Mouse (Mus musculus) CH12.LX (cell line): ENCODE data around the gene Fhl2. TPM values are rescaled to one million over a fixed set of nuclear protein-coding genes. Genes with fewer than 3 reads are reported as not detected.
"Not testable (repeated sequence)": the region's sequence is repeated elsewhere in the genome, so short reads cannot be mapped to it uniquely, and the experiment has no call there.

Experiments
- DNase-seq: peaks from one replicate; pipeline ENCODE4 v3.0.0-alpha.2; 2013; ENCODE audit errors: extremely low read depth
- H3K27ac ChIP-seq: 2 replicates; pipeline ENCODE4 v1.5.1; 2012; ENCODE audit warnings: low read depth, mild to moderate bottlenecking, control low read depth, moderate library complexity; ENCODE audit not compliant: insufficient read depth
- H3K27me3 ChIP-seq: replicated peaks from 2 replicates; pipeline ENCODE3; 2012; ENCODE audit warnings: inconsistent platforms
- H3K36me3 ChIP-seq, 2 experiments: replicated peaks in 1 of 2; 2 replicates each; pipeline versions ENCODE3 to v1.6.1; 2012; ENCODE audit warnings: inconsistent platforms in 1 of 2, low read length in 1 of 2, mild to moderate bottlenecking in 1 of 2, mixed read lengths in 1 of 2, moderate library complexity in 1 of 2; ENCODE audit not compliant: control insufficient read depth in 1 of 2, insufficient read depth in 1 of 2
- H3K4me1 ChIP-seq, 2 experiments: 2 replicates each; pipeline ENCODE4 v1.6.1; 2012; ENCODE audit warnings: inconsistent platforms in 1 of 2, moderate library complexity in 1 of 2; ENCODE audit not compliant: insufficient read depth in 2 of 2, control insufficient read depth in 1 of 2
- H3K4me2 ChIP-seq: 2 replicates; pipeline ENCODE4 v1.6.1; 2012; ENCODE audit warnings: low read depth, mild to moderate bottlenecking, control low read depth; ENCODE audit not compliant: poor library complexity, insufficient read depth, severe bottlenecking
- H3K4me3 ChIP-seq, 3 experiments: fragments of 150-350 bp in 1 of 3; sonication (generic) in 1 of 3; replicated peaks in 1 of 3; 2 replicates each; pipeline versions ENCODE3 to v1.5.1; 2011 to 2012; ENCODE audit warnings: low read depth in 2 of 3, low read length in 2 of 3, mild to moderate bottlenecking in 2 of 3, moderate library complexity in 2 of 3, control low read depth in 1 of 3, improper control_type of control experiment in 1 of 3, inconsistent platforms in 1 of 3, mixed read lengths in 1 of 3; ENCODE audit not compliant: poor library complexity in 1 of 3
- H3K79me2 ChIP-seq: replicated peaks from 2 replicates; pipeline ENCODE4 v1.6.1; 2012; ENCODE audit warnings: mild to moderate bottlenecking, moderate library complexity; ENCODE audit not compliant: control insufficient read depth, poor library complexity, insufficient read depth, severe bottlenecking; ENCODE audit errors: extremely low read depth
- H3K9ac ChIP-seq: 2 replicates; pipeline ENCODE4 v1.6.1; 2012; ENCODE audit warnings: low read depth, mild to moderate bottlenecking, control low read depth, moderate library complexity; ENCODE audit not compliant: insufficient read depth
- H3K9me3 ChIP-seq: replicated peaks from 2 replicates; pipeline ENCODE3; 2012; ENCODE audit warnings: low read length, inconsistent platforms, mixed read lengths
- BHLHE40 ChIP-seq: IDR thresholded peaks from 2 replicates; pipeline ENCODE4 v1.6.1; 2011; ENCODE audit warnings: mild to moderate bottlenecking, low read depth, low read length, improper control_type of control experiment
- CHD2 ChIP-seq: IDR thresholded peaks from 2 replicates; pipeline ENCODE4 v1.6.1; 2011; ENCODE audit warnings: low read length, improper control_type of control experiment
- CTCF ChIP-seq, 2 experiments: IDR thresholded peaks in 1 of 2; conservative IDR thresholded peaks in 1 of 2; 2 replicates each; pipeline ENCODE4 v1.5.1; 2011 to 2012; ENCODE audit warnings: low read depth in 2 of 2, low read length in 2 of 2, improper control_type of control experiment in 1 of 2, inconsistent platforms in 1 of 2, mild to moderate bottlenecking in 1 of 2, moderate library complexity in 1 of 2
- EP300 ChIP-seq: IDR thresholded peaks from 2 replicates; pipeline ENCODE4 v1.6.1; 2011; ENCODE audit warnings: low read length, improper control_type of control experiment
- HCFC1 ChIP-seq: IDR thresholded peaks from 2 replicates; pipeline ENCODE4 v1.6.1; 2012; ENCODE audit warnings: low read depth, mild to moderate bottlenecking, inconsistent platforms, low read length, improper control_type of control experiment
- IRF4 ChIP-seq: IDR thresholded peaks from 2 replicates; pipeline ENCODE4 v1.6.1; 2014; ENCODE audit warnings: low read depth, mild to moderate bottlenecking, inconsistent platforms, low read length, improper control_type of control experiment
- JUN ChIP-seq: IDR thresholded peaks from 2 replicates; pipeline ENCODE4 v1.6.1; 2011; ENCODE audit warnings: low read depth, mild to moderate bottlenecking, low read length, improper control_type of control experiment, moderate library complexity; ENCODE audit not compliant: insufficient read depth
- JUND ChIP-seq: conservative IDR thresholded peaks from 2 replicates; pipeline ENCODE4 v1.6.1; 2011; ENCODE audit warnings: low read depth, low read length, improper control_type of control experiment
- MAFK ChIP-seq: IDR thresholded peaks from 2 replicates; pipeline ENCODE4 v1.6.1; 2011; ENCODE audit warnings: low read length, improper control_type of control experiment; ENCODE audit not compliant: insufficient replicate concordance
- MYC ChIP-seq: IDR thresholded peaks from 2 replicates; pipeline ENCODE4 v1.6.1; 2011; ENCODE audit warnings: low read depth, mild to moderate bottlenecking, improper control_type of control experiment, low read length
- POLR2A ChIP-seq: IDR thresholded peaks from 2 replicates; pipeline ENCODE4 v1.6.1; 2011; ENCODE audit warnings: low read depth, mild to moderate bottlenecking, improper control_type of control experiment, low read length
- POLR2AphosphoS2 ChIP-seq: IDR thresholded peaks from 2 replicates; pipeline ENCODE4 v1.6.1; 2011; ENCODE audit warnings: low read depth, low read length, improper control_type of control experiment
- SMC3 ChIP-seq: IDR thresholded peaks from 2 replicates; pipeline ENCODE4 v1.6.1; 2011; ENCODE audit warnings: low read depth, low read length, improper control_type of control experiment
- USF2 ChIP-seq: conservative IDR thresholded peaks from 2 replicates; pipeline ENCODE4 v1.6.1; 2011; ENCODE audit warnings: low read depth, low read length, improper control_type of control experiment
- dilution Hi-C: fragments of 300-500 bp; cut with MboI; formaldehyde crosslinking; loops from 2 replicates; pipeline ENCODE4 v1.14.3; 2020; ENCODE audit warnings: low sequenced_read_pairs; ENCODE audit not compliant: extremely low pct_unique_long_range_greater_than_20kb, extremely low pct_ligation_motif_present
- in situ Hi-C: fragments of 300-500 bp; cut with MboI; formaldehyde crosslinking; loops from 3 replicates; pipeline ENCODE4 v1.14.3; 2019; ENCODE audit warnings: low sequenced_read_pairs, low pct_ligation_motif_present, low pct_unique_long_range_greater_than_20kb, mixed read lengths
- polyA plus RNA-seq: library from polyadenylated mRNA; unstranded; fragments of >175 nt; gene quantifications from 2 replicates; pipeline ENCODE4 v1.2.1, GENCODE M21; 2012; ENCODE audit warnings: low read depth; ENCODE audit not compliant: insufficient read length
- total RNA-seq, 2 experiments: library from RNA; depleted of rRNA; stranded (reverse); fragments of 300-350 nt in 1 of 2; fragments of >200 nt in 1 of 2; gene quantifications; 2 replicates each; pipeline ENCODE4 v1.2.3; 2012 to 2014

Fhl2 gene
- total and polyA plus RNA-seq, 3 experiments, result 0.13 to 0.21 (median 0.14) TPM

DNA sequence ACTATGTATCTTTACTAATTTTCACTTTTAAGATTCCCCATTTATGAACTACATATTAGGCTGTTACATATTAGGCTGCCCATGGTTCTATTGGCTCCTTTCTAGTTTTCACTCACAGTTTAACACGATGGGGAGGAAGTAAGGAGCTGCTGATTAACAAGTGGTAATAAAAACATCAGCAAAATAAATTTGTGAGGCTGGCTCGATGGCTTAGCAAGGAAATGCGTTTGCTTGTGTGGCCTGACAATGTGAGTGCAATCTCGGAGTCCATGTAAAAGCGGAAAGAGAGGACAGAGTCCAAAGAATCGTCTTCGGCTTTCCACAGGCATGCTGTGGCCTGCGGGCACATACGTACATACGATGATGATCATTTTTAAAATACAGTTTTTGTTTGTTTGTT, 4.3 kb downstream of the Fhl2 start:
- no peaks in the 10 kb centered on the region for H3K36me3 ChIP-seq
- H3K79me2 ChIP-seq, result no peaks in the 10 kb centered on the region
- H3K9ac ChIP-seq, result no peak overlapping the region
- no peak for DNase-seq
- dilution Hi-C loops, result no loop called here
- H3K9me3 ChIP-seq, result no peaks in the 10 kb centered on the region
- in situ Hi-C loops, result no loop called here
- H3K4me2 ChIP-seq, result no peak overlapping the region
- H3K4me3 ChIP-seq, result no peak overlapping the region
- no peaks in the 10 kb centered on the region for H3K4me1 ChIP-seq
- H3K27me3 ChIP-seq, result no peaks in the 10 kb centered on the region
- no peak overlapping the region for H3K27ac ChIP-seq
- TF ChIP-seq POLR2AphosphoS2 (no peak), HCFC1 (no peak), USF2 (no peak), JUND (no peak), EP300 (no peak), SMC3 (no peak), JUN (no peak), POLR2A (no peak), MYC (no peak), MAFK (no peak), CHD2 (no peak), IRF4 (no peak), CTCF (conservative IDR thresholded peaks at IDR 0.05 in 1 of 2, IDR thresholded peaks at IDR 0.05 in 1 of 2; ENCODE audit: low read depth in 2 of 2, low read length in 2 of 2) (no peak)

GRCm38 (mm10) chr1:43191078-43191477, 5.7 kb downstream of the Fhl2 start:
- Histone ChIP-seq H3K36me3 (no peaks in the 10 kb centered on the region), H3K27me3 (no peaks in the 10 kb centered on the region), H3K79me2 (no peaks in the 10 kb centered on the region), H3K4me1 (no peaks in the 10 kb centered on the region), H3K27ac (no peak overlapping the region), H3K9me3 (no peaks in the 10 kb centered on the region), H3K9ac (no peak overlapping the region), H3K4me2 (no peak overlapping the region), H3K4me3 (no peak overlapping the region)
- no peak for DNase-seq
- TF ChIP-seq IRF4, result peak; percentile 46; the same call in 1 of the 2 replicates
- TF ChIP-seq JUND, result no peak
- peak; percentile 51 for TF ChIP-seq BHLHE40
- in situ Hi-C loops (no loop called here), dilution Hi-C loops (no loop called here)

DNA sequence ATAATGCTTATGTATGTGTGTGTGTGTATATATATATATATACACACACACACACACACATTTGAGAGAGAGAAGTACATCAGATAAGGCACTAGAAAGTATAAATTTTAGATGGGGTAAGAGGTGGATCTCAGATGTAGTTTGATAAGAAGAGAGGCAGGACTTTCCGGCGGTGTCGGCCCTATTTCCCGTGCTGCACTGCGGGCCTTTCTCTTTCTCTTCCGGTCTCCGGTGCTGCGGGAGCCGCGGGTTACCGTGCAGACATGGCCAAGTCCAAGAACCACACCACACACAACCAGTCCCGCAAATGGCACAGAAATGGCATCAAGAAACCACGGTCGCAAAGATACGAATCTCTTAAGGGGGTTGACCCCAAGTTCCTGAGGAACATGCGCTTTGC, 7.9 kb downstream of the Fhl2 start:
- H3K9ac ChIP-seq, H3K27ac ChIP-seq, H3K9me3 ChIP-seq, DNase-seq, H3K79me2 ChIP-seq, dilution Hi-C loops, H3K27me3 ChIP-seq, H3K4me2 ChIP-seq, H3K4me1 ChIP-seq, H3K36me3 ChIP-seq, in situ Hi-C loops, H3K4me3 ChIP-seq: not testable (repeated sequence)
